Mouse (Mus musculus) G1E (cell line): Measurements from ENCODE around the gene Fam184b. TPM values are rescaled to one million over a fixed set of nuclear protein-coding genes. Genes with fewer than 3 reads are reported as not detected.

Experiments
- ATAC-seq: 2 replicates; pipeline ENCODE4 v1.8.0; 2016; ENCODE audit warnings: mild to moderate bottlenecking; ENCODE audit not compliant: insufficient number of reproducible peaks, poor library complexity, low FRiP score, severe bottlenecking; ENCODE audit errors: extremely low read depth
- DNase-seq: peaks from one replicate; pipeline ENCODE4 v3.0.0; 2012; ENCODE audit warnings: low spot score
- H3K27me3 ChIP-seq: 2 replicates; pipeline ENCODE4 v1.6.1; 2012; ENCODE audit warnings: mild to moderate bottlenecking, low read length, inconsistent platforms; ENCODE audit not compliant: insufficient read depth
- H3K36me3 ChIP-seq: replicated peaks from 2 replicates; pipeline ENCODE3; 2012; ENCODE audit warnings: mild to moderate bottlenecking, inconsistent platforms
- H3K4me1 ChIP-seq: 2 replicates; pipeline ENCODE4 v1.6.1; 2012; ENCODE audit warnings: low read depth, low read length, inconsistent platforms, mixed read lengths; ENCODE audit not compliant: insufficient read depth
- H3K4me3 ChIP-seq: 2 replicates; pipeline ENCODE4 v1.5.1; 2012; ENCODE audit warnings: low read depth, mild to moderate bottlenecking, inconsistent platforms, low read length, moderate library complexity, mixed read lengths
- H3K9me3 ChIP-seq: replicated peaks from 2 replicates; pipeline ENCODE4 v1.6.1; 2012; ENCODE audit warnings: inconsistent platforms
- CTCF ChIP-seq: IDR thresholded peaks from 2 replicates; pipeline ENCODE4 v1.5.1; 2012; ENCODE audit warnings: low read depth, low read length, inconsistent platforms, mixed read lengths
- GATA1 ChIP-seq: IDR thresholded peaks from 2 replicates; pipeline ENCODE4 v1.6.1; 2012; ENCODE audit warnings: borderline replicate concordance, low read length, inconsistent platforms, mixed read lengths
- GATA2 ChIP-seq: IDR thresholded peaks from 2 replicates; pipeline ENCODE4 v1.6.1; 2012; ENCODE audit warnings: low read depth, low read length, inconsistent platforms, borderline replicate concordance
- POLR2AphosphoS5 ChIP-seq: IDR thresholded peaks from 2 replicates; pipeline ENCODE4 v1.6.1; 2012; ENCODE audit warnings: low read depth, low read length, inconsistent platforms; ENCODE audit not compliant: insufficient replicate concordance
- TAL1 ChIP-seq: conservative IDR thresholded peaks from 2 replicates; pipeline ENCODE4 v1.6.1; 2012; ENCODE audit warnings: low read depth, low read length, inconsistent platforms, mixed read lengths
- polyA plus RNA-seq: library from polyadenylated mRNA; stranded (reverse); fragments of >175 nt; gene quantifications from 2 replicates; pipeline ENCODE4 v1.2.3, GENCODE M21; 2012
- total RNA-seq, 2 experiments: library from RNA; stranded (forward) in 1 of 2; stranded (reverse) in 1 of 2; fragments of 200-1000 nt in 1 of 2; fragments of >200 nt in 1 of 2; fragmentation: Nextera tagmentation in 1 of 2; gene quantifications; 2 replicates each; pipeline ENCODE4 v1.2.3; 2014 to 2017

The Fam184b gene
- total and polyA plus RNA-seq, 3 experiments: 0.05 TPM; not detected in 2

DNA sequence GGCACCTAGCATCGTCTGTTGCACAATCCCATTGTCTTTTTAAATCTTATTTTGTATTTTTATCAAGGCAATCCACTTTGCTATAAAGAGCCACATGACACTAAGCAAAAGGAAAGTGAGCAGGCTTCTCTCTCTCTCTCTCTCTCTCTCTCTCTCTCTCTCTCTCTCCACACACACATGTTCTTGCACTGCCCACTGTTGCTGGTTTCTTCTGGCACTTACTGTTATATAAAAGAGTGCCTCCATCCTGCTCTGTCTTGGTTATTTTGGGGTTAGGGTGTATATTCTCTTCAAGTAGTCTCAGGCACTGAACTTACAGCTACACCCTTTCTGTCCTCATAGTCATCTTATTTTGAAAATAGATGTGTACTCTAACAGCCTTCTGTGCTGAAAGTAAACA is 89.8 kb downstream of the Fam184b start:
- no peak for ATAC-seq
- H3K9me3 ChIP-seq: no peaks in the 10 kb centered on the region
- H3K27me3 ChIP-seq: peaks cover 11% of the 10 kb centered on the region
- no peak for DNase-seq
- H3K4me3 ChIP-seq: no peak overlapping the region
- TF ChIP-seq GATA2 (no peak), TAL1 (no peak), CTCF (no peak), GATA1 (no peak), POLR2AphosphoS5 (no peak)
- no peaks in the 10 kb centered on the region for H3K4me1 ChIP-seq
- H3K36me3 ChIP-seq: no peaks in the 10 kb centered on the region

DNA sequence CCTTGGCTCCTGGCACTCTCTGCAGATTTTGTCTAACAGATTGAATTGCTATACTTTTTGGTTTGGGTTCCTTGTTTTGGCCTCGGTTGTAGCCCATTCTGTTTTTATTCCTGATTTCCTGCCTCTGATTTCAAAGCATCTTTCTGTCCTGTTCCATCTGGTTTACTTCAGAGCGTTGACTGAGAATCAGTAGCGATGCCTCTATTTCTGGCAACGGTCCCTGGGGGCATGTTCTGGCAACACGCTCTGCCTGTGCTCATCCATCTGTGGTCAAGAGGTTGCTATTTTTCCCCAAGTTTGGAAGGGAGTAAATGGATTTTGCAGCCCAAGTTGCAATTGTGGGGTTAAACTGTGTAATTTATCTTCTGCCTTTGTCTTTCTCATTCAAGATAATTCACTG is 96.0 kb downstream of the Fam184b start:
- peaks cover 16% of the 10 kb centered on the region for H3K27me3 ChIP-seq
- TF ChIP-seq POLR2AphosphoS5: no peak
- TF ChIP-seq GATA2: no peak
- no peak for TF ChIP-seq GATA1
- TF ChIP-seq TAL1: no peak
- TF ChIP-seq CTCF: no peak
- ATAC-seq: no peak
- H3K4me3 ChIP-seq: no peak overlapping the region
- H3K36me3 ChIP-seq: no peaks in the 10 kb centered on the region
- DNase-seq: no peak
- H3K4me1 ChIP-seq: no peaks in the 10 kb centered on the region
- H3K9me3 ChIP-seq: no peaks in the 10 kb centered on the region

- DNase-seq (no peak), ATAC-seq (no peak)
- Histone ChIP-seq H3K9me3 (no peaks in the 10 kb centered on the region), H3K4me3 (no peak overlapping the region), H3K27me3 (peaks cover 20% of the 10 kb centered on the region), H3K36me3 (no peaks in the 10 kb centered on the region), H3K4me1 (0 out of 2 replicates have a peak, but pooled peaks cover 2% of the 10 kb centered on the region)
- no peak for TF ChIP-seq TAL1
- 0 out of 2 replicates have a peak, but pooled peaks have one; percentile 21 for TF ChIP-seq CTCF
These were observed 99.9 kb downstream of the Fam184b start for GRCm38 (mm10) chr5:45539502-45539901.

GRCm38 (mm10) chr5:45535177-45535576 is 104.2 kb downstream of the Fam184b start:
- DNase-seq (no peak), ATAC-seq (no peak)
- Histone ChIP-seq H3K4me1 (0 out of 2 replicates have a peak, but pooled peaks cover 2% of the 10 kb centered on the region), H3K4me3 (no peak overlapping the region), H3K9me3 (no peaks in the 10 kb centered on the region), H3K36me3 (peaks cover 2% of the 10 kb centered on the region), H3K27me3 (peaks cover 12% of the 10 kb centered on the region)
- TF ChIP-seq TAL1 (no peak), GATA1 (no peak), CTCF (no peak), GATA2 (no peak), POLR2AphosphoS5 (no peak)

DNA sequence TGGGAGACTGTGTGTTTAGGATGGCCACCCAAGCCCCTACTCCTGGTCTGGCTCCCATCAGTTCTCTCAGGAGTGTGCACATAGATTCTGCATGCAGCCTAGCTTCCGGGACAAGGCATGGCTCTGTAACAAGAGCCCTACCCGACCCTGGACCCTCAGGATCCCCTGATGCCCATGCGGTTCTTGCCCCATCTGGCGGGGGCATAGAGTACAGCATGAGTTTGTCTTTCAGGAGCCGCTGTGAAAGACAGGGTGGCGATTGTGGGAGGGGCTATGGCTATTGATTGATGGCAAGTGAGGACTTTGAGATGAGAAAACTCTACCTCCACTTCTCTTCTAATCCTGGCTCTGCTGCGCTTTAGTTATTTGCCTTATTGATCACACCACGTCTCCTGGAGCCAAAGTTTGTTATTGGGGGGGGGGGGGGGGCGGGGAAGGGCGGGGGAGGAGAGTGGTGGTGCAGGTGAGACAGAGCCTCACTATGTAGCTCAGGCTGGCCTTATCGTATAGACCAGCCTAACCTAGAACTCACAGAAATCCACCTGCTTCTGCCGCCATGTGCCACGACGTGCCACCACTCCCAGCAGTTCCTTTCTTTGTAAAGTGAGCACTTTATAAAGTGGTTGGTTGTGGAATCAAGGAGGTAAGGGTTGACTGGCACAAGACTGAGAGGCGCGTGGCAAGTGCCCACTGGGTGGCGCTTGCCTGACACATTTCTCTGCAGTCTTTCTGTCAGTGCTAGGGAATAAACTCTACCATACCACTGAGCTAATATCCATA is 104.9 kb downstream of the Fam184b start:
- no peaks in the 10 kb centered on the region for H3K9me3 ChIP-seq
- DNase-seq (peak; percentile 25), ATAC-seq (peak; percentile 47)
- H3K4me1 ChIP-seq: 0 out of 2 replicates have a peak, but pooled peaks cover 2% of the 10 kb centered on the region
- H3K4me3 ChIP-seq: no peak overlapping the region
- peaks cover 7% of the 10 kb centered on the region for H3K36me3 ChIP-seq
- peaks cover 11% of the 10 kb centered on the region for H3K27me3 ChIP-seq
- TF ChIP-seq GATA1 (no peak), GATA2 (no peak), POLR2AphosphoS5 (no peak)

DNA sequence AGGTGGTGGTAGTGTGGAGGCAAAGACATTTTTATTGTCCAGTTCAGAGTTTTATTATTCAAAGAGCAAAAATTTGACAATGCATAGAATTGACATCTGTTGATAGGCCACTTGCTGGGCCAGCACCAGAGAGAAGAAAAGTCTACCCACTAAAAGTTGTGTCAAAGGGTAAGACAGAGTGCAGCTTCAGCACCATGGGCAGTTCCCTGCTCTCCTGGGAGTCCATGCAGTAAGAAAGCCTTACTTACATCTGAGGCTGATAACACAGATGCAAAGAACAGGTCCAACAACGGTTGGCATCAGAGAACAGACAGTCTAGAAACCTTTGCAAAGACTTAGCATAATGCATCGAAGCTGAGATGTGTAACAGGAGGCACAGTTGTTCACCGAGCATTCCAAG is 109.7 kb downstream of the Fam184b start:
- peak; percentile 47; the same call in 1 of the 2 replicates for ATAC-seq
- no peaks in the 10 kb centered on the region for H3K27me3 ChIP-seq

More for the DNA sequence above, 109.7 kb downstream of the Fam184b start:
- Histone ChIP-seq H3K9me3 (no peaks in the 10 kb centered on the region), H3K36me3 (peaks cover 54% of the 10 kb centered on the region), H3K4me3 (no peak overlapping the region), H3K4me1 (0 out of 2 replicates have a peak, but pooled peaks cover under 1% of the 10 kb centered on the region)
- DNase-seq: peak; percentile 14
- TF ChIP-seq GATA2: no peak
- no peak for TF ChIP-seq GATA1
- TF ChIP-seq POLR2AphosphoS5: no peak
- no peak for TF ChIP-seq CTCF
- no peak for TF ChIP-seq TAL1
